Mouse (Mus musculus): ENCODE results near the gene 1110002E22Rik.

Gene 1110002E22Rik

DNA sequence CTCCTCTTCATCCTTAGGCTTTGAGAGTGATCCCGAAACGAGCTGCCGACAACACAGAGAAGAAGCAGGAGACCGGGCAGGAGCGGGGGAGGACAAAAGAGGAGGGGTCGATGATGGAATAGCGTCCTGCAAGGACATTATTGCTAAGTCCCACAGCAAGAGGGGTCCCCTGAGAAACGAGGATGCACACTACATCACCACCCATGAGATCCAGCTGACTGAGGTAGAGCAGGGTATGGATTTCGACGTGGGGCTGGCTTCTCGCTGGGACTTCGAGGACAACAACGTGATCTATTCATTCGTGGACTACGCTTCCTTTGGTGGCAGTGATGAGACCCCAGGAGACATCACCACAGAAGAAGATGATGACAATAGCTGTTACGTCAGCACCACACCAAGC lies 1.1 kb downstream of the 1110002E22Rik start:
- DNase-seq = no peak

DNA sequence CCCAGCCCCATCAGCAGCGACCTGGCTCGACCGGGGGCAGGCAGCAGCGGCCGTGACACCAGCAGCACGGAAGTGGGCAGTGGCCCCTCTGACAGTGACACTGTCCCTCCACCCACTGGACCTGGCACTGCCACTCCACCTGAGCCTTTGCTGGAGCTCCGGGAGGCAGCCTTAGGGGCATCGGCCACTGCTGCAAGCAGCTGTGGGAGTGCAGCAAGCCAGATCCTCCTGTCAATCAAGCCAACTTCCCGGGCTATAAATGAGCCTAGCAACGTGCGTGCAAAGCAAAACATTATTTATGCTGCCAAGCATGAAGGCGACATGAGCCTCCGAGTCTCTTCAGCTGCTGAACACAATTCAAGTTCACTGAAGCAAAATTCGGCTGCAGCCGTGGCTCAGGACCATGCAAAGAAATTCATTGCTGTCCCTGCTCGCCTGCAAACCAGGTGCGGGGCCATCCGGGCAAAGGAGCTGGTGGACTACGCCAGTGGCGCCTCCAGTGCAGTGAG lies 1.6 kb downstream of the 1110002E22Rik start:
- DNase-seq = no peak

DNA sequence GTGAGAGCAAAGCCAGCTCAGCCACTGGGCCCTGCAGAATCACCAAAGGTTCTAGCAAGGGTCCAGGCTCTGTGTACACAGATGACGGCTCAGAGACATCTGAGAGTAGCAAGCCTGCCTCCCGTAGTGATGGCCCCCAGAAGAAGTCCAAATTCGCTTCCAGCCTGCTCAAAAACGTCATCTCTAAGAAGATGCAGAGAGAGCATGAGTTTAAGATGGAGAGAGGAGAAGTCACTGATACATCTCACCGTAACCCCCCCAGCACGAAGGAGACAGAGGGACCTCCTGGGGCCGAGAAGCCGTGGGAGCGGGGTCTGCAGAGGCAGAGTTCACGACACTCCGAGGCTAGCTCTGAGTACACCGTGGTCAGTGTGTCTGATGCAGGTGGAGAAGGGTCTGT lies 2.4 kb downstream of the 1110002E22Rik start, which contains the start of gene Gm5105:
TSS of gene Gm5105 (minus strand) at position 101 of the 400 bp plus-strand sequence.
- no peak for DNase-seq

DNA sequence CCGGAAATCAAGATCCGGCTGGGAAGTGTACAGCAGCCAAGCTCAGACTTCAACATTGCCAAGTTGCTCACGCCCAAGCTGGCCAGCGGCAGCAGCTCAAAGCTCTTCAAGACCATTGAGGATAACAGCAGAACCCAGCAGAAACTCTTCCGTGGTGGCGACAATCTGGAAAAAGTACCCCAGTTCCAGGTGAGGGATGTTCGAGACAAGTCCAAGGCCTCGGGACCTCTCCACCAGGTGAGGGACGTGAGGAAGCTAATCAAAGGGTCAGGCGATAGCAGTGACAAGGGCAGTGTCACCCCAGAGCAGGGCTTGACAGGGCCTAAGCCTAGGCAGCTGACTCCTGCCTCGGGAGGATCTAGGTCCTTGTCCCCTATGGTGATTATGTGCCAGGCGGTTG lies 3.3 kb downstream of the 1110002E22Rik start:
- no peak for DNase-seq

DNA sequence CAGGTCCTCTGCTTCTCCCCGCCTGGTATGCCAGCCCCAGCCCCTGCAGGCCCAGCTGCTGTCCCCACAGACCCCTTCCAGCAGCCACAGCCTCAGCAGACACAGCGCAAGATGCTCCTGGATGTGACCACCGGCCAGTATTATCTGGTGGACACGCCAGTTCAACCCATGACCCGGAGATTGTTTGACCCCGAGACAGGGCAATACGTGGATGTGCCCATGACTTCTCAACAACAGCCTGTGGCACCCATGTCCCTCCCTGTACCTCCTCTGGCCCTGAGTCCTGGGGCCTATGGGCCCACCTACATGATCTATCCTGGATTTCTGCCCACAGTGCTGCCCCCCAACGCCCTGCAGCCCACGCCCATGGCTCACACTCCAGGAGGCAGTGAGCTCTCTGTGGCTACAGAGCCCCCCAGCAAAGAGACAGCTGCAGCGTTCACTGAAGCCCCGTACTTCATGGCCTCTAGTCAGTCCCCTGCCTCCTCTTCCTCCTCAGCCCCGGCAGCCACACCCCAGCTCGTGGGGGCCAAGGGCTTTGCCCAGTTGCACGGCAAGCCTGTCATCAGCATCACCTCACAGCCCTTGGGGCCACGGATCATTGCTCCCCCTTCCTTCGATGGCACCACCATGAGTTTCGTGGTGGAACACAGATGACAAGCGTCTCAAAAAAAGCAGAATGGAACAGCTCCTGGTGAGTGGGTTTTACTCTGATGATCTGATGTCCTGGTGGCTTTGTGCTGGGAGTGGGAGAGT lies 5.1 kb downstream of the 1110002E22Rik start:
- no peak for DNase-seq

DNA sequence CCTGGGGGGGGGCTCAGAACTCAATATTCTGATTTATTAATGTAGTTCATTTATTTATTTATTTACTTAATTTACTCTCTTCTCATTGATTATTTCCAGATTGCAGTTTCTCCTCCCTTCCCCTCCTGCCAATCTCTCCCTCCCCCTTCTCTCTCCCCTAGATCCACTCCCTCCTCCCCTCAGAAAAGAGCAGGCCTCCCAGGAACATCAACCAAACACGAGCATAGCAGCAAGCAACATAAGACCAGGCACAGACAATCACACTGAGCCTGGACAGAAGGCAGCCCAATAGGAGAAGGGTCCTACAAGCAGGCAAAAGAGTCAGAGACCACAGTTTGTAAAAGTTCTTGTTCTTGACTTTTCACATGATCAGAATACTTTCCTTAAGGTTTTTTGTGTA lies 6.2 kb downstream of the 1110002E22Rik start:
- DNase-seq = no peak

DNA sequence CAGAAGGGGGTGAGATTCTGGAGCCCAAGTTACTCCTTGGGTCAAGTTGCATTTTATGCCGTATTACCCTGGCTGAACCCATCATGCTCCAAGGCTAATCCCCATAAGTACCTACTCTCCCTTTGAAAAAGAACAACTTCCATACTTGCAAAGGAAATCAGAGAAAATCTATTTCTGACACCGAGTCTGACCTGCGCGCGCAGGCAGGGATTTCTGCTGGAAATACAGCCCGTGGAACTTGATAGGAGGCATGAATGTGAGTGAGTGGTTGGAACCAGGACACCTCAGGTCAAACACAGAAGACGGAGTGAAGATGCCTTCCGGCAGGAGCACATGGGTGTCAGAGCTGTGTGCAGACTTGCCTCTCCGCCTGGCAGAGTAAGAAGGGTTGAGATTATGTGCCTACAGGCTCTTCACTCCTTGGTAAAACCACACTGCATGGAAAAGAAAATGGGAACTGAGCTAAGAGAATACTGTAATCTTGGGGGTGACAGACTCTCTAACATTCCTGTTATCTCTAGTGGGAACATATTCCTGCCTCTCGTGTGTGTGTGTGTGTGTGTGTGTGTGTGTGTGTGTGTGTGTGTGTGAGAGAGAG lies 6.7 kb downstream of the 1110002E22Rik start:
- DNase-seq = no peak

DNA sequence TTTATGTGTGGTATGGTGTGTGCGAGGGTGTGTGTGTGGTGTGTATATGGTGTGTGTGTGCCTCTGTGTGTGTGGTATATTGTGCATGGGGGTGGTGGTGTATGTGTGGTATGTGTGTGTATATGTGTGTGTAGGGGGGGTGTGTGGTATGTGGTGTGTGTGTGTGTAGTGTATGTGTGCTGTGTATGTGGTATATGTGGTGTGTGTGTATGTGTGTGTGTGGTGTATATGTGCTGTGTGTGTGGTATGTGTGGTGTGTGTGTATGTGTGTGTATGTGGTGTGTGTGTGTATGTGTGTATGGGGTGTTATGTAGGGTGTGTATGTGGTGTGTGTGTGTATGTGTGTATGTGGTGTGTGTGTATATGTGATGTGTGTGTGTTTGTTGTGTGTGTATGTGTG lies 9.4 kb downstream of the 1110002E22Rik start:
- no peak for DNase-seq

DNA sequence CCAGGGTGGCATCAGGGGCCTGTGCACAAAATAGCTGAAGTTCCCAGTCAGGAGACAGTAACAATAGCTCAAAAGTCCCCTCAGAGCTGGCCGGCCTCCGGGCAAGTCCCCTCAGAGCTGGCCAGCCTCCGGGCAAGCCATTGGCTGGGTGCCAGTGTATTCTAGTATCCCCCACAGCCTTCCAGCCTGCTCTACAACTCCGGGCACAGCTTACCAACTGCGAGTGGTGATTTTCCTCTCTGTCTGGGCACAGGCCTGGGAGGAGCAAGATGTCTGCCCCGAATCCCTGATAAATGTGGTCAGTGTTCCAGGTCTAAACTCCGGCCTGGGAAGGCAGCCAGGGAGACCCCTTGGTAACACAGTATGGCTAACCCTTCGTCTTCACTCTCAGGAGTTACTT lies 10.4 kb downstream of the 1110002E22Rik start:
- no peak for DNase-seq

DNA sequence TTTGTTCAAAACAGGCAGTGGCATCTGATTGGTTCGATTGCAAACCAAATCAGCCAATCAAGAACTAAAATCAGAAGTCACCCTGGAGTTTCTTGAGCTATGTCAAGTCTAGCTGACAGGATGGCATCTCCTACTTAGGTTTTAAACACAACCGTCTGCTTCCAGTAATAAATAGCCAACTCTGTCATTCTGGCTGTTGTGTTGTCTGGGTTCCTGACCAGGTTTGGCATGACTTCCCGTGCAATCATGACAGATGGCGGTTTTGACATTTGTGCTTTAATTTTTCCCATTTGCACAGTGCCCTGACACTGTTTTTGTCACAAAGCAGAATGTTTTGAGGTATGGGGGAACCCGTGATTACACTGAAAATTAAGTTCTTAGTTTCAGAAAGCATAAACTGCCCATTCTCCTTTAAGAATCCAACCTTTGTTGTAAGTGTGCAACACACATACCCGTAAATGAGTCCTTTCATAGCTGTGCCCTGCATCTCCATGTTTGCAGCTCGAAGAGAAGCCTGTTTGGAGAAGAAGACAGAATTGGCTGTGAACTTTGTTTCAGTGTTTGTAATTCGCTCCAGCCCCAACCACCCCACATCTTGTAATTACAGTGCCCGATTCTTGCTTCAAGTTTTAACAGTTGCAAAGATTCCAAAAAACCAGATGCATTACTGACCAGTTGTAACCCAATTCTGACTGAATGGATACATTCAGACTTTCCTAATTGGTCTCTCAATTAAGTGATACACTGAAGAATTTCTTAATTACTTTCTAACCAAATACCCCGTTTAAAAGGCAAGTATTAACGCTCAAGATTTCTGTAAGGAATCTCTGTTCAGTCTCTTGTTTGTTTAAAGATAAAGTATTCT lies 12.9 kb downstream of the 1110002E22Rik start:
- DNase-seq = no peak

DNA sequence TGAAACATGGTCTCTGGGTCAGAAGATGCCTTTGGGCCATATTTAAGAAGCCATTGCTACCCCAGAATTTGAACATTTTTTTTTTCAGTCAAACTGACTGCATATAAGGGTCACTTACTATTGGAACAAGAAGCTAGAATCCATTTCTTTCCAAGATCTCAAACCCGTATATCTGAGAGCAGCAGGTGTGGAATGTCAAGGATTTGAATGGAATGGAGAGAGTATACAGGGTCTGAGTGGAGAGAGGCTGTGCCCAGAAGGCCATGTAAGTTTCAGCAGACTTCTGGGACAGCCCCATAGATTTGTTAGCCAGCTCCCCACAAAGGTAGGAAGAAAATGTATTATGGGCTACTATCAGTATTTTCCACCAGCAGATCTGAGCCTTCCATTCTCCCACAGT lies 13.8 kb downstream of the 1110002E22Rik start:
- no peak for DNase-seq

DNA sequence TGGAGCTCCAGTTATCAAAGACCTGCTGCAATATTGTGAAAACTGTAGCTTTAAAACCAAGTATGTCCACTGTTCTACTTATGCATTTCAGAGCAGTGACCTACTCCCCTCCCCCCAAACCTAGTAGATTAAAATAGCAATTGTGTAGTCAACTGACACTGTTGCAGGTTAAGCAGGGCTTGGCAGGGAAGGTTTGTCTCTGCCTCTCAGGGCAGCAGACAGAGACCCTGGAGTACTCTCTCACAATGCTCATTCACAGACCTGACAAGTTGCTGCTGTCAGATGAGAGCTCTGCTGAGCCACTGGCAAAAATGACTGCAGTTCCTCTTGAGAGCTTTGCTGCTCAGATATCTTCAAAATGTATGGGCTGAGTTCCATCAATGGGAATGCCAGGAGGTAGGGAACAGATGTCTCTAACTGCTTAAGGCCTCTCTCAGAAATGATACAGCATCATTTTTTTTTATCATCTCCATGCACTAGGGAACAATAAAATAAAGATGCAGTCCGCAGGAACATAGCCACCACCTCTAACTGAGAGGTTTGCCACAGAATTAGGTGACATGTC lies 18.3 kb downstream of the 1110002E22Rik start:
- no peak for DNase-seq

DNA sequence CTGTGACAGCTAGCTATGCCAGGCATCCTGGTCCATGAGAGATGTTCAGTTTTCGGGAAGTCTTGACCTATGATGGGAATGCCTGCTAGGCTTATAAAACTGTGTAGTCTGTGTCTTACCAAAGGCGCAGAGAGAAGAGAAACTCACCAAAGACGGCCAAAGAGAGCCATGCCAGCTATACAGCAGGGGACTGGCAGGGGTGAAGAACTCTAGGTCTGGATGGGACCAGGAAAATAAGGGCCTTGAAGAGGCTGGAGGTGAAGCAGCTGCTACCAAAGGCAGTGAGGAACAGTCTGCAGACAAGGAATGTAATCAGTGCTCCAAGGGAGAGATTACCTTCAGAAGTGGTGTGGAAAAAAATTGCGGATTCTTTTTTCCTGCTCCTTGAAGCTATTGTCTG lies 19.0 kb downstream of the 1110002E22Rik start:
- no peak for DNase-seq

DNA sequence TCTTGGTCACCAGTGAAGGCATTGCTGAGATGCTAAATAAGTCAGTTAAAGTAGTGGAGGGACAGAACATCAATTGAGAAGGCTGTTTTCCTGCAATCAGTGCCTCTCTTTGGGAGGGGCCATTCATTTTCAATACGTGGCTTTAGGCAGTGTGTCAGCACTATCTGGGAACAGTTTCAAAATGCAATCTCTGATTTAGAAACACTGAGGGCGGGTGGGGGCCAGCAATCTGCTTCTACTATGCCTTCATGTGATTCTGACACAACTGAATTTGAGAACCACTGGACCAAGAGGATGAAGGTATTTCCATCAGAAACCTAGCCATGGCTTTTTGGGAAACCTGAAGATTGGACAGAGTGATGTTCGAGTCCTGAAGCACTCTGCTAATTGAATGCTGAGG lies 30.4 kb downstream of the 1110002E22Rik start:
- DNase-seq = no peak

DNA sequence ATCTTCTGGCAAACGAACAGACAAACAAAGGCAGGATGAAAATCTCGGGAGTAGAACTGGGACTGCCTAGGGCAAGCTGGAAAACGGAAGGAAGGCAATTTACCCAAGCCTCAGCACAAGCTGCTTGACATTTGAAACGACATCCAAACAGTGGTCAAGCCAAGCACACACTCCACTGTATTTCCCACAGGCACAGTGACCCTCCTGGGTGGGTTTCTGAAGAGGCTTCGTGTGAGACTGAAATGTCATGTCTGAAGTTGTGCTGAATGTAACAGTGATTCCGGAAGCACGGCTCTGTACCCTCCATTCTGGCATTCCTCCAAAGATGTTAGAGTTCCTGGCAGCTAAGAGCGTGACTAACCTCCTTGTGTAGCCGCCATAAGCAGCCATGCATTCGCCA lies 30.9 kb downstream of the 1110002E22Rik start:
- no peak for DNase-seq

DNA sequence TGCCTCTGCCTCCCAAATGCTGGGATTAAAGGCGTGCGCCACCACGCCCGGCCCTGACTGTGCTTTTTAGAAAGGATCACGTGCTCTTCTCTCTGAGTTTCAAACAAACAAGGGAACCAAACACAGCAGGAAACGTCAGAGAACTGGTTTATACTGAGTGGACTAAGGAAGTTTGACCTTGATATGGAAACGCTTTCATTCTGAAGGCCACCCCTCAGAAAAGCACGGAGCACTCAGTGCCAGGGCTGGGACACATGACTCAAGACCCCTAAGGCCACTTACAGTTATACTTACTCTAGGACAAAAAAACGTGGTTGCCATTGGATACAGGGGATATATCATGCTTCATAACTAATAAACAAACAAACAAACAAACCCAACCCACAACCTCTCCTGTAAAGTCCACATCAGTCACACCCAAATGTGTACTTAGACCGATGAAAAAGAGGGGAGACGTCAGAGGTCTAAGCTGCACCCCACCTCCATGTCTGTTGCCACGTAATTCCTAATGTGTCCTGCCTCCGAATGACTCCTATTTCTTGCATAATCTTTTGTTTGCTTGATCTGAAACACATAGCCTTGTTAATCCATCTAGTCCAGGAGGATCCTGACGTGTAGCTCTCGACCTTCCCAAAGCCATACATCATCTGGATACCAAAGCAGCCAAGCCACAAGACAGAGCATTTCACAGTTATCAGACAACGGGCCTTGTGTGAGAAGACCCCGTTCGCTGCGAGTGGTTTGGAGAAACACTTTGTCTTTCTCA lies 31.6 kb downstream of the 1110002E22Rik start:
- no peak for DNase-seq

DNA sequence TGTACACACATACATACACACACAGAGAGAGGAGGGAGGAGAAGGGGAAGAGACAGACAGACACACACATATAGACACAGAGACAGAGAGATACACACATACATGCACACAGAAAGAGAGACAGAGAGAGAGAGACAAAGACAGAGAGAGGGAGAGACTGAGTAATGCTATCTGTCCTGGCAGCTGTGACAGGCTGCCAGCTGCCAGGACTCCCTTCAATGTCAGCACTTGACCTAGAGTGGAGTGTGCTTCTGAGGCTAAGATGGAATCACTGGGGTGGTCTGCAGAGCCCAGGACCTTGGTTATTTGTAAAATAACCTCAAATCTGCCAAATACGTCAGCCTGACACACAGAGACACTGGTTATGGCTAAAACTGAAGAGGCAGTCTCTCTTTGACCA lies 32.9 kb downstream of the 1110002E22Rik start:
- DNase-seq = no peak

DNA sequence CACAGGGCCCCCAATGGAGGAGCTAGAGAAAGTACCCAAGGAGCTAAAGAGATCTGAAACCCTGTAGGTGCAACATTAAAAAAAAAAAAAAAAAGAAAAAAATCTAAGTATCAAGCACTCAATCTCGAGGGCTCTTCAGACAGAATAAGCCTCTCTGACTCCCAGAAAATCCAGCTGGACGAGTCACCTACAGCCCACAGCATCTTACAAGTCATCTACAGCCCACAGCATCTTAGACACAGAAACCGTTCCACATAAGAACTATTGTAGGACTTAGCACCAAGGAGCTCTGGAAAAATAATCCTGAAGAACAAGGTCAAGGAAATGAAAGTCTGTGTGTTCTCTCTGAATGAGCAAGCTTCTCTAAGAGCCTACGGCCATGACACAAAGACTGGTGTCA lies 37.1 kb downstream of the 1110002E22Rik start:
- no peak for DNase-seq

DNA sequence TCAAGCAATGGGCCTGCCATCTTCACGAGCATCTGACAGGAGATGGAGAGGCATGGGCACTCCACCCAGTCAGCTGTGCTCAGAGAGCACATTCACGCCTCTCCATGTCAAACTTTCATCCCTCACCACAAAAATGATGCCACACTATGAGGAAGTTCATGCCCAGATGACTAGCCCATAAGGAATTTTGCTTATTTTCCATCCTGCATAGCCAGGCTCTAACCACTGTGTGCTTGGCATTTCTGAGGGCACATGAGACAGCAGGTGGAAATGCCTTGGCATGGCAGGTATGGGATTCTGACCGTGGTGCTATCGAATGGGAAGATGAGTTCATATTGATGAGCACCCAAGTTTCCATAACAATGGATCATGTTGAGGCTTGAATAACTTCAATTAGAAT lies 38.8 kb downstream of the 1110002E22Rik start:
- DNase-seq = no peak

DNA sequence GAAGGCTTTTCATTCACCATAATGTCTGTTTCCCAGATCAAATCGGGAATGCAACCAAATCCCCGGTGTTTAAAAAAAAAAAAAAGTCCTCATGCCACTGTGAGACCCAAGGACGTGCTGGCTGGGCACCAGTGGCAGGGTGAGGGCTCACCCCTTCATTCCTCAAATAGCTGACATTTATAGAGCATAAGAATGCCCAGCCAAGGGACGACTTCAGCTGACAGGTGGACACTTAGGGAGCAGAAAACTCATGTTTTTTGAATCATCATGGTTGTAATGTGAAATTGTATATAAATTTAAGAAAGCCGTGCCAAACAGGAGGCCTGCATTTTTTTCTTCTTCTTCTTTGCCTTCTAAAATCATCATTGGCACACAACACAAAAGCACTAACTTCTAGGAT lies 40.2 kb downstream of the 1110002E22Rik start:
- DNase-seq = no peak

DNA sequence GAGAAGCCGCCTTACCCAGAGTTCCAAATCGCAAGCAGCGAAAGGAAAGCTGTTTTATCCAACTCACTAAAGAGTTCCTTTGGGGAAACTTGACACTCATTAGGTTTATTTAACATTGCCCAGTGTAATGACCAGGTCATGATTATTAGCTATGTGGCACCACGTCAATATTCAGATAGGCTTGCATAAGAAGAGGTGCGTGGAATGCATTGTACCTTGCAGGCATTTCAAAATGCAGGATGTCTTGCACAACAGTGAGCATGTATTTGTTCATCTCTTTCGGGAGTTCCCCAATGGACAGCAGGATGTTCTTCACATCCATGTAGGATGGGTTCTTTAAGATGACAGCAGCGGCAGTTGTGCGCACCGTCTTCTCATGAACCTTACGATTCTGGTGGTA lies 42.0 kb downstream of the 1110002E22Rik start:
- DNase-seq = no peak

Measured in kidney, adult 9 months (tissue).